Mouse (Mus musculus) spleen, postnatal 10 days (tissue): ENCODE measurements around the gene Fam183b.
"Not testable (repeated sequence)": the region's sequence is repeated elsewhere in the genome, so short reads cannot be mapped to it uniquely, and the experiment has no call there.

Source experiments
- DNase-seq, 2 experiments: peaks; one replicate each; pipeline ENCODE4 v3.0.0; 2021 to 2022; ENCODE audit warnings: low spot score in 2 of 2

The Fam183b gene

DNA sequence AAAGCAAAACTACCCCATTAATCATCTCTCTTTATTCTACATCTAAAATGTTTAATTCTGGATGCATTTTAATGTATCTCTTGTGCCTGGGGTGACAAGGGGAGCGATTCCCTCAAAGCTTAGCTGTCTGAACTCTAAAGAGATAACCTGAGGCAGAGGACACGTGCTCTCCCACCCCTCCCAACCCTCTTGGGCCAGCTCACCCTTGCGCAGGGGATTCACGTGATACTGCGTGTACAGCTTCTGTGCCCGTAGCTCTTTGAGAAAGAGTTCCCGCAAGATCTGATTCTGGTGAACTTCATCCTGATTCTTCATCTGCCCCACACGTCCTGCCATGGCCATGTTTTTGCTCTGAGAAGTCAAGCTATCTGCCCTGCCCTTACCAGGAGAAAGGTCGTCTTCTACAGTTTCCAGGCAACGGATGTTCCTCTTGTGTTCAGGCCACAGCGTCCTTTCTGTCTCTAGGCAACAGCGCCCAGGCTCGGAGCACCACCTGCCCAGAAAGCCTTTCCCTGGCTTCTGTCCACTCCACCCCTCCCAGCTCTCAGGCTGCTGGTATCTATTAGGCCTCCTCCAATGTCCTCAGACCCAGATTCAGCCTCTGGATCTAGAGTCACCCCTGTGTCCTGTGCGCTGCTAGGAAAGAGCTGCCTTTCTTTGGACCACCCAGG is at the start of gene Fam183b:
Fam183b (minus strand) TSS at position 403 of the 671 bp plus-strand sequence.
- DNase-seq, result no peak

GRCm38 (mm10) chr11:58849731-58850130 is 48.0 kb upstream of the Fam183b start:
- no peak for DNase-seq

- DNase-seq, result no peak
These were observed 45.9 kb upstream of the Fam183b start for GRCm38 (mm10) chr11:58847636-58848035.

DNA sequence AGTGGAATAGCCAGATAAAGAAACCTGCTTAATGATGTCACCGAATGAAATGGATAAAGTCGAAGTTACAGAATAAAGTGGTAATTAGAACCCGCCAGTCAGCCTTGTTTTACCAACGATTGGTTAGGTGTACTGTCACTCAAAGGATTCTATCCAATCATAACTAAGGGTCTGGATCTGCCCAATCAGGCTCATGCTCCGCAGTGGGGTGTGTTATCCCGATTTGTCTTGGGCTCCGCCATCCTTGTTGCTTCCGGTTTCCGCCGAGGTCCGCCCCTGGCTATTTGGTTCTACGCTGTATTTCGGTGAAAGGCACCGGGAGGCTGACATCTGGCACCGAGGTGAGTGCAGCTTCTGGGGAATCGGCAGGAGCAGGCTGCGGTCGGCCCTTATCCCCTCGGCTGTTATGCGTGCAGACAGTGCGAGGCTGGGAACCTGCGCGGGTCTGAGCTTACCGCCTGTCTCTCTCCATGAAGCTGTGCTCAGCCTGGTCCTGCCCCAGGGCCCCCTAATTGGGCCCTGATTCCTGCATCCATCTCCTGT is 45.2 kb upstream of the Fam183b start, which contains the start of gene Gm12258:
Gm12258 (plus strand) TSS at position 240 of the 543 bp plus-strand sequence.
- peak; percentile 77 to 84 for DNase-seq

GRCm38 (mm10) chr11:58838951-58839350 is 37.2 kb upstream of the Fam183b start, which contains the start of gene Olfr311:
TSS of gene Olfr311 (plus strand) at chr11:58839251.
- DNase-seq, result not testable (repeated sequence)

DNA sequence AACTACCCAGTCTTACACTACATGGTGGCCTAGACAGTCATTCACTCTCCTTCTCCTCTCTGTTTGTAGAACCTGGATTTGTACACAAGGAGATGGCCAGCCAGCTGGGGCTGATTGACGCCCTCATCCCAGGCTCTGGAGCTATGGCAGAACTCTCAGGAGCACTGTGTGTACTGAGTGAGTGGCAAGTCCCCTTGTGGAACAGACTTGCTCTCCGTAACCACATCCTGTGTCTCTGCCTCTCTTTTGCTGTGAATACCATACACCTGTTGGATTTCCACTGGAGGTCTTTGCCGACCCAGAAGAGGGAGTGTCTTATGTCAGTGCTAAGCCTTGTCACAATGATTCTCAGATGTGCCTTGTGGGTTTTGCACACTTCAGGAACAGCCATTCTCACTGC is 30.8 kb upstream of the Fam183b start:
- not testable (repeated sequence) for DNase-seq

- DNase-seq, result no peak
These were observed 28.0 kb upstream of the Fam183b start for GRCm38 (mm10) chr11:58829764-58830163.

- DNase-seq, result not testable (repeated sequence)
These were observed 27.2 kb upstream of the Fam183b start, which contains the start of gene Olfr312 for GRCm38 (mm10) chr11:58828937-58829336. TSS of gene Olfr312 (plus strand) at chr11:58829237.

GRCm38 (mm10) chr11:58815676-58816075 is 13.9 kb upstream of the Fam183b start:
- no peak for DNase-seq

- DNase-seq, result not testable (repeated sequence)
These were observed 12.9 kb upstream of the Fam183b start, which contains the start of gene Olfr313 for GRCm38 (mm10) chr11:58814700-58815099. TSS of gene Olfr313 (plus strand) at chr11:58815000.

DNA sequence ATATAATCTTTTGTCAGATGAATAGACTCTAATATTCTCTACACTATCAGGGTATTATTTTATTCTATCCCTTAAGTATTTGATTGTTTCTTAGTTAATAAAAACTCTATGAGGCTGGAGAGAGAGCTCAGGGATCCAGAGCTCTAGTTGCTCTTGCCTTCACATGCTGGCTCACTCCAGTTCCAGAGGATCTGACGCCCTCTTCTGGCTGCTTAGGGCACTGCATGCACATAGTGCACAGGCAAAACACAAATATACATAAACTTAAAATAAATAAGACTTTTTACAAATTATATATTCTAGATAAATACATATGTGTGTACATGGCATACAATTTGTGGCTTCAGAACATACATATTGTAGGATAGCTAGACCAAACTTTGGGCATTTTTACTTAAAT is 10.2 kb upstream of the Fam183b start:
- DNase-seq, result peak in 1 of 2 experiments; percentile 36

GRCm38 (mm10) chr11:58804393-58804792 is 2.6 kb upstream of the Fam183b start:
- DNase-seq, result no peak

DNA sequence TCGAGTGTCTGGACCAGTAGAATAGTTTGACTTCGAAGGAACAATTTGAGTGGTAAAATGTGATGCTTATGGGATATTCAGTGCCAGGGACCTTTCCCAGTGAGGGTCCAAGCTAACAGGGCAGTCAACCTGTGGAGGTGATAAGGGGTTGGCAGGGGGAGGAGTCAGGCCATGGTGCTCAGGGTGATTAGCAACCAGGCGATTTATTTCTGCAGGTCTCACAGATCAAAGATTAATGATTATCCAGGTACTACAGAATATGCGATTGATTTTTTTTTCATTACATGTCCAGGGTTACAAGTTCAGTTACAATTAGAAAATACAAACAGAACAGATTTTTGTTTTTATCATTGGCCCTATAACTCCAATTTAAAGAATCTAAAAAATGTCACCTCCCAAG is 2.1 kb upstream of the Fam183b start:
- DNase-seq, result no peak

GRCm38 (mm10) chr11:58799747-58800146 is 2.0 kb downstream of the Fam183b start:
- DNase-seq, result no peak

DNA sequence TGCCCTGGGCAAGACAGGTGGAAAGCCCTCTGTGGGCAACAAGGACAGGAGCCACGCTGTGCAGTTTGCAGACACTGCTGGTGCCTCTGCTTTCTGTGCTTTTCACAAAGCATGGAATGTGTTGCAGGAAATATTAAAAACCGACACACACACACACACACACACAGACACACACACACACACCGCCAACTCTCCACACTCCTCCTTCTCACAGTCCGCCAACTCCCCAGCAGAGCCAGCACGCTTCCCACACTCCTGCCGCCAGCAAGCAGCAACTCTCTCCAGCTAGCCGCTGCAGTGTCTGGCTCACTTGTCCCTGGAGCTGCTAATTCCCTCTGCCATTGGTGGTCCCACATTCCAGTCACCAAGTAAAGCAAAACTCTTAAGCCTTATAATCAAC is 4.9 kb downstream of the Fam183b start:
- DNase-seq, result no peak

GRCm38 (mm10) chr11:58795856-58796255 is 5.9 kb downstream of the Fam183b start:
- DNase-seq, result peak in 1 of 2 experiments; percentile 41

DNA sequence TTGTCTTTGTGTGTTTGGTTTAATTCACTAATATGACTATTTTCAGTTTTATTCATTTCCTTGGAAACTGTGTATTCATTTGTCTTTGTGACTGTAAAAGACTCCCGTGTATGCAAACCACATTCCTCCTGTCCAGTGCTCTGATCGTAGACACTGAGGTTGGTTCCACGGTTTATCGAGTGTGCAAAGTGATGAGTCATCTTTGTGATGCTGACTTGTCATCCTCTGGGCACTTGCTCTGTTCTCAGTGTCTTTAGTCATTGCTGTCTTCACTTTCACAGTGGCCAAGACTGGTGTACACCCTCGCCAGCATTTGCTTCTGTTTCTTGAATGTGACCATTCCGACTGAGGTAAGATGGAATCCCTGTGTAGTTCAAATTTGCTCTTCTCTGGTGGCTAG is 11.1 kb downstream of the Fam183b start:
- DNase-seq, result no peak

- no peak for DNase-seq
These were observed 11.7 kb downstream of the Fam183b start for GRCm38 (mm10) chr11:58790053-58790452.

DNA sequence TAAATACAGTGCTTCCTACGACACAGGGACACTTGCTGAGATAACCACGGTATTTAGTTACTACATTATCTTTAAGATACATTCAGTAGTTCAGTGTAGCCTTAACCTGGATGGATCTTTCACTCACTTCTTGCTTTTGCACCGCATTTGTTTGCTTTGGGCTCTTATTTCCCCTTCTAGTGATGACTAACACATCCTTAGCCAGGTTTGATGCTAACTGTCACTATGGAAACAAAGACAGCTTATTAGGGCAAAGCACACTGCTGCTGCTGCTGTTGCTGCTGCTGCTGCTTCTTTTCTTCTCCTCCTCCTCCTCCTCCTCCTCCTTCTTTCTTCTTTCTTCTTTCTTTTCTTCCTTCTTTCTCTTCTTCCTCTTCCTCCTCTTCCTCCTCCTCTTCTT is 12.2 kb downstream of the Fam183b start:
- no peak for DNase-seq

- peak in 1 of 2 experiments; percentile 13 for DNase-seq
These were observed 13.4 kb downstream of the Fam183b start for GRCm38 (mm10) chr11:58788346-58788745.

DNA sequence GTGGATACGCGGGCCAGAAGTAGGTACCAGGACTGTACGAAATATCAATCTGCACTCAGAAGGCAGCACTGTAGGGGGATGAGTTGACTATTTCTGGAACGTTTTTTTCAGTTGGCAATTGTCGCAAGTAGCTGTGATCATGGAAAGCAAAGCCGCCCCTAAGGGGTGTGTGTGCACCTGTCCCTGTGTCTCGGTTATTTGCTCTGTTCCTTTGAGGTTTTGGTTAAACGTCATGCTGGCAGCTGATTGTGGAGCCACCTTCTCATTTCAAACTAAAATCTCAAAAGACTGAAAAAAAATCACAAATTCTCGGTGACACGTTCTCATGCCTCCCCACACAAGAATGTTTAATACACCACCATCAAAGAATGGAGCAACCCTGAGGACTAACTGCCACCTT is 14.1 kb downstream of the Fam183b start:
- peak in 1 of 2 experiments; percentile 8 for DNase-seq

- DNase-seq, result no peak
These were observed 17.6 kb downstream of the Fam183b start for GRCm38 (mm10) chr11:58784182-58784581.

DNA sequence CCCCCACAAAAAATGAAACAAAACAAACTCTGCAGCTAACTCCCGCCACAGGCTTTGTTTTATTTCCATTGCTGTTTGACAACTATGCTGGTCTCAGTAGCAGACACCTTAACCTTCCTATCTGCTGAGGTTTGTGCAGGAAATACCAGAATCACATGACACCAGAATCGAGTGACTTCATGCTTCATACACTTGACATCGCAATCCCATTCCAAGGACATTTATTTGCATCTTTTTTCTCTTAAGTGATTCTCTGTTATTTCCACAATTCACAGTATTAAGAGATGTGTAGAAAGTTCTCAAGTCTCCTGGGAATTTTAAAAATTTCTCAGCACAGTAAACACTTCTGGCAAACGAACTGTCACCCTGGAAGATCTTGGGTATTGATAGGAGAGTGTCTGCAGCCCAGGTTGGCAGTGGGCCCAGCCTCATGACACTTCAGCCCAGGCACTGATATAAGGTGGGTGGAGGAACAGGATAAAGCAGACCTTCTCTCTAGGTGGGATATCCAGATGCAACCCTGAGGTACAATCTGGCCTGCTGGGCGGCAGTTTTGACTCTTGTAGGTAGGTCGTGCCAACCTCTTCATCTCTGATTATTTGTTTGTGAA is 19.2 kb downstream of the Fam183b start, which contains the start of gene Olfr314:
Olfr314 (plus strand) TSS at position 473 of the 610 bp plus-strand sequence.
- DNase-seq, result peak in 1 of 2 experiments; percentile 8
